Mouse (Mus musculus): ENCODE measurements around the gene Zdhhc1.

Zdhhc1 gene

GRCm38 (mm10) chr8:105476161-105476560 is 20.5 kb downstream of the Zdhhc1 start:
- DNase-seq, result no peak

DNA sequence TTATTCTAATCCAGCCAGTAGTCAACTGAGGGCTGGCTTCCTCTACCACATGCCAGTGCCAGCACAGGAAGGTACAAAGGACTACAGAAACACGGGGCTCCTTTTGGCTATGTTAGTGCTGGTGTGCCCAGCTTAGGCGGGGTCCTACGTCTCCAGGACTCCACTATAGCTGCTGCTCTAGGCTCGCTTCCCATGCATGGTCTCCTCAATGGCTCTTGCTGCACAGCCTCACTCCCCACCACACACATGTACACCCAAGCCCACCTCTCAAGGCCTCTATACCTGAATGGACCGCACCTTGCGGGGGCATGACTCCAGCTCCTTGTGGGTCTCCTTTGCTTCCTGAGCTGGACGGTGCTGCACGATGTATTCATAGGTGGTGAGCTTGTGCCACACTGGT is 21.0 kb downstream of the Zdhhc1 start:
- DNase-seq, result peak in 1 of 2 experiments; percentile 18

GRCm38 (mm10) chr8:105475254-105475653 is 21.4 kb downstream of the Zdhhc1 start:
- DNase-seq, result peak in 1 of 2 experiments; percentile 72

- peak in 1 of 2 experiments; percentile 35 for DNase-seq
These were observed 22.0 kb downstream of the Zdhhc1 start for GRCm38 (mm10) chr8:105474680-105475079.

DNA sequence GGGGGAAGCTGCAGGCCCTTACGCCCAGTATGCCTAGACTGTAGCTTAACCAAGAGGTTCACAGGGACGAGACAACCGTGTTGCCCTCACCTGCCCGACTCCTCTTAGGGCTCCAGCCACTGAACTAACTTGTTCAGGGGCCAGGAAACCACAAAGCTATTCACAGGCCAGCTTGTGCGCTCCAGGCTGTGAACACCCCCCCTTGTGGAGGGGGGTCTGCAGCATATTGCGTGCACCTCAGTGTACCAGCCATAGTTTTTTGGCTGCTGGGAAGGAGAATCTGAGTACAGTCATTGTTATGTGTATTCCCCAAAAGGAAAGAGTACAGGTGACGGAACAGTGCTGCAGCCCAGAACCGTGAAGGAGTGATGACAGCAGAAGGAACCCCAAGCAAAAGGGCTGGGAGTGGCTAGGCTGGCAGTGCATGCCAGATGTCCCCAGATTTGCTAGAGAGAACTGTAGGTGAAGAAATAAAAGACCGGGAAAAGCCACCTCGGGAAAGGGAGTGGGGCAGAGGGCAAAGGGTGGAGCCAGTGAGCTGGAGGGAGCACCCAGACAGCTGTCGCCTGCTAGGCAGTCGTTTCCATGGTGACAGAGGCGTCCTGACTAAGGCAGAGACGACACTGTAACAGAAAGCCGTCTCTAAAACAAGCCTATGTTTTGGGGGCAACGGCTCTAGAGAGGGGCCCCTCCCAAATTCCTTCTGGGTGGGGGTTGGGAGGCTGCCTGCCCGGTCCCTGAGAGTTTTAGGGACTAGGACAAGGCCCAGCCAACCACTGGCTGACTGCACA is 22.7 kb downstream of the Zdhhc1 start:
- DNase-seq, result peak; percentile 74 to 87

DNA sequence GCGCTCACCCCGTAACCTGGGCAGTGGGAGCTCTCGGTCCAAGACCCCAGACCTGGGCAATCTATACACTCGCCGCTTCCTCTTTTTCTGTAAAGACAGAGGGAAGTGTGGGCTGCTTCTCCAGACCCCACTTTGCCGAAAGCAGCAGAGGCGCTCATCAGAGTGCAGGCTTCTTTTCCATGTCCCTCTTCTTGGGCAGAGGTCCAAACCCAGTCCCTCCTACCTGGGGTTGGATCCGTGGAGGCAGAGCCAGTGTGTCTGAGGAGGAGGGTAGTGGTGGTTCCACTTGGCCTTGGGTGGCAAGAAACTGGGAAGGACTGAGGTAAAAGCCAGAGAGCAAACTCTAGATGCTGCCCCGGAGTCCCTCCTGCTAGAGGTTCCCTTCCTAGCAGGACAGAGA is 23.7 kb downstream of the Zdhhc1 start:
- DNase-seq, result peak in 1 of 2 experiments; percentile 22

DNA sequence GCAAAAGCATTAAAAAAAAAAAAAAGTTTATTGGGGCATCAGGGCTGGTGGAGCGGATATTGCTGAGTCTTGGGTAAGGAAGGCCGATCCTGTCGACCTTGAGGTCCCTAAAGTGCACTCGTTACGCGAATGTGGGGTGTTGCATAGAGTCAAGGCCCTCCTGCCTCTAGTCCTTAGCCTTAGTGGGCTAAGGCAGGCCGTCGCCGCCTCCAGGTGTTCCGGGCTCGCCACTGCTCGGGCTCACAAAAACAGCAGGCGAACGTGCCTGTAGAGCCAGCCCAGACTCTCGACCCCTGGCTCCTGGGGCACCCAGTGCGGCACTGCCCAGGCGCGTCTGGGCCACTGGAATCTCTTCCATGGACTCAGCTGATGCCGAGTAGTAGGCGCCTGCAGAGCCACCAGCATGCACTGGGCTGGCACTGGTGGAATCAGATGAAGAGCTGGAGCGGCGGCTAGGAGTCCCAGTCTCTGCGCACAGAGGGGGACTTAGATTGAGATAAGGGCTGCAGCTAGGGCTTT is 24.2 kb downstream of the Zdhhc1 start:
- DNase-seq, result peak in 1 of 2 experiments; percentile 28

DNA sequence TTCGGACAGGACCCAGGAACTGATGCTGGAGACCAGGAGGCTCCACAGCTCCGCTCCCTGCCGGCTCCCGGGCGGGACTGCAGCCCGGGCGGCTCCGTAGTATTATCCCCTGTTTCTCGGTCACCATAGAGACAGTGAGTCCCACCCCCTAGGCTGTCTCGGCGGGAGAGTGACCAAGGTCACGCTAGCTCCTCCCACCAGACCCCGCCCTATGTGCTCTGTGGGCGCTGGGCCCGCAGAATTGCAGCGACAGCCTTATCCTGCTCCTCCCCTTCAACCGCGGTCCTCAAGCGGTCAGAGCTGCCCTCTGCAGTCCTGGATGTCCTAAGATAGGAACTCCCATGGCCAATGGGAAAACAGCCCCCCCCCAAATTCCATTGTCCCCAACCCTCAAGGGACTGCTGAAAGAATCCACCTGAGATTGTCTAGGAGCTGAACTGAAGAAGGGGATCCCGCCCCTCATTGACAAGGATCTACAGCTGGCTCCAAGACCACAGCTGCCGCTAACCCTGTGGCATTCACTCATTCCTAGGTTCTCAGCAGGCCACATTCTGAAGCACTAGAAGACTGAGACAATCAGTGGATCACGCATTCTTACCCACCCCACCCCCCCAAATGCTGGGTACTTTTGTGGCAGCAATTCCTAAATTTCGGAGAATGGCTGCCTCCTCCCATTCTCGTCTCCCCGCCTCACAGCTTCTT is 25.2 kb downstream of the Zdhhc1 start, which contains the start of gene Tppp3:
Gene Tppp3, minus strand, starts transcription at position 213 of the 702 bp plus-strand sequence.
- DNase-seq, result peak; percentile 98

- DNase-seq, result peak in 1 of 2 experiments; percentile 24
These were observed 25.9 kb downstream of the Zdhhc1 start for GRCm38 (mm10) chr8:105470681-105471313.

DNA sequence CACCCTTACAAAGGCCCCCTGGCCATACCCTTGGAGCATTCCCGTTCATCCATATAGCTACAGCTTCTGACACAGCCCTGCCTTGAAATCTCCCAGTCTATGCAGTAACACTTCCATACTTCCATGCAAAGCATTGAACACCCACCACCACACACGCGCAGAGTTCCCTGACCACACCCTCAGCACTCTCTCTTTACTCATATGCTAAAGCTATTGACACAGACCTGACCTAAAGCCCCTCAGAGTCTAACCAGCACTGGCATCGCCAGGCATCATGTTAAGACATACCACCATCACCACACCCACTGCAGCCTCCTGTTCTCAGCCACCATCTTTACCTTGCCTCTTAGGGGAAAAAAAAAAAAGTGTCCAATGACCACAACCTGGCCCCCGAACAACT is 26.4 kb downstream of the Zdhhc1 start:
- peak in 1 of 2 experiments; percentile 20 for DNase-seq

GRCm38 (mm10) chr8:105469816-105470215 is 26.9 kb downstream of the Zdhhc1 start:
- DNase-seq, result peak in 1 of 2 experiments; percentile 13

DNA sequence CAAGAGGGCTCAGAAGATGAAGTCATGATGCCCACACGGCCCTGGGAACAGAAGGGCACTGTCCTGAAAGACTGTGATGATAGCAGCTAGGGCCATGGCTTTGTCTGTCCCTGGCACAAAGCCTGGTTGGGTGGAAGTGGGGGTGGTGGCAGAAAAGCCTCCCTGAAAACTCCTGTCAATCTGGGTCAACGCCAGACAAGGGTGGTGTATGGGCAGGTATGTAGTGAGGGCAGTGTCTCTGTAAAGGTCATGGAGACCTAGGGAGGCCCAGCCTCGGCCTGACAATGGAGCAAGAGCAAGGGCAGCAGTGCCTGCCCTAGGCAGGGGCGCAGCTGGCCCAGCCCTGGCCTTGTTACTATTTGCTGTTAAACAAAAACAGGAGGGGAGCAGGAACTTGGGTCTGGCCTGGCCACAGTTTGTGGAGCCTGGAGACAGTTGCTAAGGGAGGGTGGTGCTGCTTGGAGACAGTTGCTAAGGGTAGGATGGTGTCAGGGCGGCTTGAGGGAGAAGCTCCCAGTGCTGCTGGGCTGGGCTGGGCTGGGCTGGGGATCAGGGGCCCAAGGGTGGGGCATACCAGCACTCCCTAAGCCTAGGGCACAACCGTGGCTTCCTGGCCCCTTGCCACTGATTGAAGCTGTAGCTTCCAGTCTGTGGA is 27.5 kb downstream of the Zdhhc1 start:
- DNase-seq, result peak; percentile 58 to 74

GRCm38 (mm10) chr8:105468002-105468720 is 28.5 kb downstream of the Zdhhc1 start:
- DNase-seq, result no peak

GRCm38 (mm10) chr8:105467396-105467985 is 29.2 kb downstream of the Zdhhc1 start:
- peak in 1 of 2 experiments; percentile 21 for DNase-seq

GRCm38 (mm10) chr8:105466700-105467291 is 29.9 kb downstream of the Zdhhc1 start:
- peak; percentile 55 to 79 for DNase-seq

GRCm38 (mm10) chr8:105466246-105466645 is 30.5 kb downstream of the Zdhhc1 start:
- peak in 1 of 2 experiments; percentile 12 for DNase-seq

DNA sequence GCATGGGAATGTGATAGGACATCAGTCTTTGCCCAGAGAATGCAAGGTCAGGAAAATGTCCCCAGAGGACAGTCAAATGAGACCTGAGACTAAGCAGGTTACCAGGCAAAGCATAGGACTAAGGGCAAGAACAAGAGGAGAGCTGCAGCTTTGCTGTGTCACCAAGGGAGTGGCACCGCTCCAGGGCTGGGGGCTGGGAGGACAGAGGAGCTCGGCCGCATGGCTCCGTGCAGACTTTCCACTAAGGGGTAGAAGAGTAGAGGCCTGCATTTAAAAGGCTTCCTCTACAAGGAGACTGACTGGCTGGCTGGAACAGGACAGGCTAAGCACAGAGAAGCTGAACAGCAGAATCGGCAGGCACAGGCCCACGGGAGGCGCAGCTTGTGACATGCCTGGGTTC is 32.1 kb downstream of the Zdhhc1 start:
- peak in 1 of 2 experiments; percentile 63 for DNase-seq

- DNase-seq, result peak; percentile 61 to 85
These were observed 35.5 kb downstream of the Zdhhc1 start for GRCm38 (mm10) chr8:105461085-105461803.

DNA sequence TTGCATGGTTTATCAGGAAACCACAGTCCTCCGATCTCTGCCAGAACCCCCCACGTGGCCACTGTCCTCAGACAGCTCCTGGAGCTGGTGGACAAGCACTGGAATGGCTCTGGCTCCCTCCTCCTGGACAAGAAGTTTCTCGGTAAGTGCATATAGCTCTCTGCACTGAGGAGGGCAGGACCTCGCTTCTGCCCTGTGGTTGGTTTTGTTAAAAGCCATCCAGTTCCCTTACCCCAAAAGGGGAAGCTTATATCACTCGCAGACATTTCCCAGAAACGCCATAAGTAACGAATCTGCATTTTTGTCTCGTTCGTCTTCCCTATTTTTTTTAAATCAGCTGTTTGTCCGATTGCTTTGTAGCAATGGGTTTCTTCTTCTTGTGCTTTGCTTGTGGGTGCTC is 41.5 kb downstream of the Zdhhc1 start:
- no peak for DNase-seq

DNA sequence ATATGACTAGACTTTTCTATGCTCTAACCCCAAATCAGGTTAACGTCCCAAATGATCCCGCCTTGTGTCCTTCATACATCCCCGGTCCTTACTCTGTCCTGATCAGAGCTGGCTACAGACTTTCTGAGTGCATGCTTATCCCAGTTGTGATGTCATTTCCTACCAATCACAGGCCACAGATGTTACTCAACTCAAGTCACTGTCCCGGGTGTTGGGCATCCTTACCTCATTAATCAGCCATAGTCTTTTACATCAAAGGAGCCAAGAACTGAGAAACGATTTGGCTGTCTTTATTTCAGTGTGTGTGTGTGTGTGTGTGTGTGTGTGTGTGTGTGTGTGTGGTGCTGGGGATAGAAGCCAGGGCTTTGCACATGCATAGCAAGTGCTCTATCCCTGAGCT is 42.6 kb downstream of the Zdhhc1 start:
- DNase-seq, result peak; percentile 48 to 53

Data from lung, postnatal 4 days (tissue).